Mouse (Mus musculus): Measurements from ENCODE around the gene Rps27l.

GRCm38 (mm10) chr9:66945647-66946641 is at the start of gene Rps27l:
- TF ChIP-seq USF1 (IDR thresholded peaks at IDR 0.05; ENCODE audit: low read depth) (no peak), POLR2A (IDR thresholded peaks at IDR 0.05; ENCODE audit: insufficient read length, low read depth) (peak; percentile 81), MYOD1 (IDR thresholded peaks at IDR 0.05; ENCODE audit: control insufficient read depth in 1 of 3, insufficient read length in 2 of 3, low read depth in 2 of 3) (peak in 1 of 3 experiments; percentile 21), POLR2AphosphoS2 (IDR thresholded peaks at IDR 0.05; ENCODE audit: insufficient read length, low read depth) (peak; percentile 70), MAX (IDR thresholded peaks at IDR 0.05; ENCODE audit: low read depth) (no peak)

Data from myocyte (in vitro differentiated cells).